Mouse (Mus musculus): Measurements from ENCODE around the gene Zrsr2.
A peak's percentile ranks its signal among the peaks of the same experiment; 100 is the strongest.

The Zrsr2 gene

DNA sequence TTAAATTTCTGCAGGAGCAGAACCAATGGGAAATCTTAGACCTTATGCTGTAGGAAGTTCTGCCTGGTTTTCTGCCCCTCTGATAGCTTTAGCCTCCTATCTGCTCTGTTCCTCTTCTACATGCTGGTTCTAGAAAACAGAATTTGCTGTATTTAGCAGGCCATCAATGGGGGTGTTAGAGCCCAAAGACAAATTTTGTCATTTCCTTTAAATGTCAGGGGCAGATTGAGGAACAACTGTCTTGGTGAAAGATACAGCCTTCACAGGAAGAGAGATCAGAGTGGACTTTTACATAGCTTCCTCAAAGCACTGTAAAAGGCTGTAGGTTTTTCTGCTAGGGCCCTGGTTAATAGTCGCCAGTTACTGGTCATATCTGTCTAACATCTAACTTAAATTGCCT, 61.1 kb downstream of the Zrsr2 start:
- peak in 1 of 2 experiments; percentile 39 for DNase-seq (ENCODE audit: inconsistent age in 2 of 2, low spot score in 1 of 2)

DNA sequence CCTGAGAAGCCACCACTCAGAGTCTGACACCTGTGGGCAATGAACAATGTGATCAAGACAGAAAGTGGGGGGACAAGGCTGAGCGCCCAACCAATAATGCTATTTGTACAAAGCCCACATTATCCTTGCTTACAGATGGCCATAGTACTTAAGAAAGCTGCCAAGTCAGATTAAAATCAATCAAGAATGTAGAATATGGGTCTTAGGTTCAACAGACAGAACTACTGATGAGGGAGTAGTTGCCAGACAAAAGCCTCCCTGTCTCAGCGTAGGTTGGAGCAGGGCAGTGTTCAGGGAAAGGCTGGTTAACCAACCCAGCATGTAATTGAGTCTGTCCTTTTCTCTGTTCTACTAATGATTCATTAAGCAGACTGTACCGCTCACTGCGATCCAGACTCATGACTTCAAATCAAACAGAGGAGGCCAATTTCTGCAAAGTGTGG, 72.9 kb downstream of the Zrsr2 start:
- DNase-seq (ENCODE audit: inconsistent age in 2 of 2, low spot score in 1 of 2): no peak

All from adrenal gland, adult (tissue).